Mouse (Mus musculus): ENCODE measurements around the gene D630039A03Rik. TPM values are rescaled to one million over a fixed set of nuclear protein-coding genes. Genes with fewer than 3 reads are reported as not detected.
"Not testable (repeated sequence)": the region's sequence is repeated elsewhere in the genome, so short reads cannot be mapped to it uniquely, and the experiment has no call there.

D630039A03Rik gene
- total RNA-seq, 2 experiments from 2014 or later, result not detected

- no peak for DNase-seq (ENCODE audit: low spot score in 2 of 2)
Observed at GRCm38 (mm10) chr4:57889773-57890172, 26.3 kb downstream of the D630039A03Rik start.

- DNase-seq (ENCODE audit: low spot score in 2 of 2), result not testable (repeated sequence)
Observed at GRCm38 (mm10) chr4:57888978-57889377, 27.1 kb downstream of the D630039A03Rik start.

GRCm38 (mm10) chr4:57888246-57888645 is 27.9 kb downstream of the D630039A03Rik start:
- no peak for DNase-seq (ENCODE audit: low spot score in 2 of 2)

GRCm38 (mm10) chr4:57886888-57887230 is 29.2 kb downstream of the D630039A03Rik start:
- no peak for DNase-seq (ENCODE audit: low spot score in 2 of 2)

GRCm38 (mm10) chr4:57886066-57886887 is 29.8 kb downstream of the D630039A03Rik start:
- no peak for DNase-seq (ENCODE audit: low spot score in 2 of 2)

GRCm38 (mm10) chr4:57885186-57885585 is 30.9 kb downstream of the D630039A03Rik start:
- no peak for DNase-seq (ENCODE audit: low spot score in 2 of 2)

GRCm38 (mm10) chr4:57884511-57884910 is 31.6 kb downstream of the D630039A03Rik start:
- DNase-seq (ENCODE audit: low spot score in 2 of 2), result no peak

GRCm38 (mm10) chr4:57883520-57884421 is 32.3 kb downstream of the D630039A03Rik start:
- DNase-seq (ENCODE audit: low spot score in 2 of 2), result peak in 1 of 2 experiments; percentile 30

- peak; percentile 56 to 79 for DNase-seq (ENCODE audit: low spot score in 2 of 2)
Observed at GRCm38 (mm10) chr4:57879804-57880357, 36.2 kb downstream of the D630039A03Rik start.

GRCm38 (mm10) chr4:57879137-57879536 is 37.0 kb downstream of the D630039A03Rik start:
- no peak for DNase-seq (ENCODE audit: low spot score in 2 of 2)

GRCm38 (mm10) chr4:57867454-57867853 is 48.6 kb downstream of the D630039A03Rik start:
- no peak for DNase-seq (ENCODE audit: low spot score in 2 of 2)

GRCm38 (mm10) chr4:57866990-57867389 is 49.1 kb downstream of the D630039A03Rik start:
- DNase-seq (ENCODE audit: low spot score in 2 of 2), result no peak

- DNase-seq (ENCODE audit: low spot score in 2 of 2), result no peak
Observed at GRCm38 (mm10) chr4:57866088-57866487, 50.0 kb downstream of the D630039A03Rik start.

- no peak for DNase-seq (ENCODE audit: low spot score in 2 of 2)
Observed at GRCm38 (mm10) chr4:57862269-57862986, 53.7 kb downstream of the D630039A03Rik start.

- DNase-seq (ENCODE audit: low spot score in 2 of 2), result no peak
Observed at GRCm38 (mm10) chr4:57861856-57862255, 54.2 kb downstream of the D630039A03Rik start.

GRCm38 (mm10) chr4:57861166-57861565 is 54.9 kb downstream of the D630039A03Rik start:
- no peak for DNase-seq (ENCODE audit: low spot score in 2 of 2)

- DNase-seq (ENCODE audit: low spot score in 2 of 2), result no peak
Observed at GRCm38 (mm10) chr4:57860204-57860611, 55.9 kb downstream of the D630039A03Rik start.

Data from gastrocnemius, postnatal 4 days (tissue).